Mouse (Mus musculus): ENCODE data around the gene 4930558C23Rik.
"Not testable (repeated sequence)": the region's sequence is repeated elsewhere in the genome, so short reads cannot be mapped to it uniquely, and the experiment has no call there.

4930558C23Rik gene

GRCm38 (mm10) chr3:95385401-95386075, 17.1 kb downstream of the 4930558C23Rik start:
- in situ Hi-C loops (cut with MboI, MseI): no loop called here

DNA sequence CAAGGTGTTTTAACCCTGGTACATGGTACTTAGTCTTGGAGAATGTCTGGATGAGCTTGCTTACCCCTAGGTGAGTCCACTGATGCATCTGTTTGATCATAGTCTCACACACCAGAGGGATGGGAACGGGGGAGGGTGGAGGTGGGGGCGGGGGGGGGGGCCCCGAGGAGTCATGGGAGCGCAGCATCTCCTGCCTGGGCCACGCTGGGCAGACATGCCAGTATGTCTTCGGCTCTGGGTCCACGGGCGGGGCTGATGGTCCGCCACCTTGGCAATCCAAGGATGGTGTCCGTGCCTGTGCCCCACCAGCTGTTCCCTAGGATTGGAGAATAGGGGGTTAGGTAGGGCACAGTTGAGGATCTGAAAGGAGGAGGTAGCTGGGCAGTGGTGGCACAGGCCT, 29.4 kb downstream of the 4930558C23Rik start:
- in situ Hi-C loops (cut with MboI, MseI): no loop called here

DNA sequence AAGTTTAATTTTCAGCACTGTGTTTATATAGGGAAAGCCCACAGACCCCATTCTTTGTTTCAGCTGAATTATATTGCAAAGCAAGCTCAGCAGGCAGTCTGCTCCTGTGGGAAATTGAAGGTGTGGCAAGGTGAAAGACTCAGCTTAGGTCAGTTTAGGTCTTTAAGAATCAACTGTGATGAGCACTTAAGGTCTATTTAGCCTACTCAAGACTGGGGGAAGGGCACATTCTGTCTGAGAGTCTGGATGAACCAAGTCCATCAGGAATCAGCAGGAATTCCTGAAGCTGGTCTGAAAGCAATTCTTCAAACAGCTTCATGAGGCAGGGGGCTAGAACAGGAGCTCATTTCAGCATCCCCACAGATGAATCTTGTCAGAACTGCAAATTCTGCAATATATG, 32.5 kb downstream of the 4930558C23Rik start:
- in situ Hi-C loops (cut with MboI, MseI): no loop called here

DNA sequence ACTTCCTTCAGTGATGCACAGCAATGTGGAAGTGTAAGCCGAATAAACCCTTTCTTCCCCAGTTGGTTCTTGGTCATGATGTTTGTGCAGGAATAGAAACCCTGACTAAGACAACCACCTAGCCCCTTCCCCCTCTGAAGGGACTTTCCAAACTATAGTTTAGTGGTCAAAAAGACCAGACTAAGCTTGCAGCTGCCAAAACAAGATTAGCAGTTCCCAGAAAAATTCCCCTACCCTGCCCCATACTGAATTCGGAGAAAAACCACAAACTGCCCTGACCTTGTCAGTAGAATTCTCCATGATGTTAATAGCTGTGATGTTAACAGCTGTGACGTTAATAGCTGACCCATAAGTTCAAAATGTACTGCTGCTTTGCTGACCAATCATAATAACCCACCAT, 42.4 kb downstream of the 4930558C23Rik start:
- in situ Hi-C loops (cut with MboI, MseI): not testable (repeated sequence)

DNA sequence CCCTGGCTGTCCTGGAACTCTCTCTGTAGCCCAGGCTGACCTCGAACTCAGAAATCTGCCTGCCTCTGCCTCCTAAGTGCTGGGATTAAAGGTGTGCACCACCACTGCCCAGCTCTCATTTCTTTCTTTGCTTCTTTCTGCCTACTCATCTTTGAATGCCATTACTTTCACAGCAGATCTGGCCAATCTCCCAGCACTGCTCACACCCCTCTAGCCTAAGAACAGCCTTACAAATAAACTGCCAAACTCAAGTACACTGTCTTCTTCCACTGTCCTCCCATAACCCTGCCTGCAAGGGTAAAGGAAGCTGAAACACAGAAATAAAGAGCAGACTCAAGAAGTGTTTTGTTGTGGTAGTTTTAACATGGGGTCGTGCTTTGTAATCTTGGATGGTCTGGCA, 44.9 kb downstream of the 4930558C23Rik start:
- in situ Hi-C loops (cut with MboI, MseI): no loop called here

GRCm38 (mm10) chr3:95356701-95357449, 45.8 kb downstream of the 4930558C23Rik start, which contains the start of gene Setdb1:
Setdb1 (minus strand) TSS chr3:95357202.
- in situ Hi-C loops (cut with MboI, MseI): not testable (repeated sequence)

DNA sequence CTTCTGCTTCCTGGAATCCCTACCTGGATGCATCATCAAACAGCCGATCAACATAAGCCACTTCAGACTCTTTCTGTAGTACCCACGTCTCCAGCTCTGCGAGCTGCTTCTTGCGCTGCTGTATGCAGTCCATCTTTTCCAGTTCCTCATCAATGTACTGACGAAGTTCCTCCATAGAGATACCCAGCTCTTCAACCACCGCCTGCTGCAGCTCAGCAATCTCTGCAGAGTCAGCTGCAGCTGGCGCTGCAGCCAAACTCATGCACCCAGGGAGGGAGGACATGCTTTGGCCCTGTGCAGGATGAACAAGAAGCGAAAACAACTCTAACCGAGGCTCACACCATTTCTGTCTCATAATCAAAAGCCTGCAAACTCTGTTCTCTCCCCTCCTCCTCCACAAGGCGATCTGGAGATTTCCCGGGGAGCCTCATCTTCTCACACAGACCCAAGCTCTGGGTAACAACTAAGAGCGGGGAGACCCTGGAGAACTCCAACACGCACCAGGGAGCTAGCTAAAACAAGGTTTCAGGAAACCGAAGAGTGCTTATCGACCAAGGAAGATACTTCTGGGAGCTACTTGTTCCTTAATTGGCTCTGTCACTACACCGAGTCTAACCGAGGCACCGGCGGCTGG, 46.6 kb downstream of the 4930558C23Rik start:
- in situ Hi-C loops (cut with MboI, MseI): not testable (repeated sequence)

- in situ Hi-C loops (cut with MboI, MseI): loop anchor here (10.0 kb wide), 1 partner anchor 105 kb away; no protein-coding TSS in a partner anchor
Observed at GRCm38 (mm10) chr3:95349491-95349890, 53.1 kb downstream of the 4930558C23Rik start.

- in situ Hi-C loops (cut with MboI, MseI): loop anchor here (10.0 kb wide), 1 partner anchor 106 kb away; no protein-coding TSS in a partner anchor
Observed at GRCm38 (mm10) chr3:95348343-95348742, 54.3 kb downstream of the 4930558C23Rik start.

DNA sequence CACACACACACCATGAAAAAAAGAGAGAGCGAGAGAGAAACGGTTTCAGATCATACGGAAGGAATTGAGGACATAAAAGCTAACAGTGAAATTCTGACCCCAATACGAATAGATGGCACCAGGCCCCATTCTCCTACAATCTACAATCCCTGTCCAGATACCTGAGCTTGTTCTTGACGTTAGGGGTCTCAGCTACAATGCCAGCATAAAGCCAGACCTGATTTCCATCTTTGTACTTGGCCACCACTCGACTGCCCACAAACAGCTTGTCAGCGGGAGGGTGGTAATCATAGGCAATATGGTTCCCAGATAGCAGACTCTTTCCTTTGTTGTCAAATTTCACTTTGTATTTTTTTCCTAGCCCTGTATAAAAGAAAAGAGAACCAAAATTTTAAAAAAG, 56.2 kb downstream of the 4930558C23Rik start:
- in situ Hi-C loops (cut with MboI, MseI): loop anchor here (10.0 kb wide), 1 partner anchor 108 kb away; no protein-coding TSS in a partner anchor

- in situ Hi-C loops (cut with MboI, MseI): loop anchor here (10.0 kb wide), 1 partner anchor 111 kb away; no protein-coding TSS in a partner anchor
Observed at GRCm38 (mm10) chr3:95343356-95344000, 59.2 kb downstream of the 4930558C23Rik start.

DNA sequence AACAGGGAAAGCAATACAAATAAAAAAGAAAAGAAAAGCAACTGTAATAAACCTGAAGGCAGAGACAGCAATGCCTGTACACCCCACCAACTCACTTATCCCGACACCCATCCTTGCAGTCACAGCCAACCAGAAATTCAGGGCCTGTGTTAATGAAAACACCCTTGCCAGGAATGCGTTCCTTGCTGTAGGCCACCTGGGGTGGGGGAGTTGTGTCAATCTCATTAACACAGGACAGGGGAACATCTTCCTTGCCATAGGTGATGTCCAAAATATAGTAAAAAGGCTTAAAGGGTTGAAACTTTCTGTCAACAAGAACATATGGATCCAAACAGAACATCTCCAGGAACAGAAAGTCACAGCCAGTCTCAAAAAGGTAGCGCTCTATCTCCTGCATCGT, 64.4 kb downstream of the 4930558C23Rik start:
- in situ Hi-C loops (cut with MboI, MseI): no loop called here

DNA sequence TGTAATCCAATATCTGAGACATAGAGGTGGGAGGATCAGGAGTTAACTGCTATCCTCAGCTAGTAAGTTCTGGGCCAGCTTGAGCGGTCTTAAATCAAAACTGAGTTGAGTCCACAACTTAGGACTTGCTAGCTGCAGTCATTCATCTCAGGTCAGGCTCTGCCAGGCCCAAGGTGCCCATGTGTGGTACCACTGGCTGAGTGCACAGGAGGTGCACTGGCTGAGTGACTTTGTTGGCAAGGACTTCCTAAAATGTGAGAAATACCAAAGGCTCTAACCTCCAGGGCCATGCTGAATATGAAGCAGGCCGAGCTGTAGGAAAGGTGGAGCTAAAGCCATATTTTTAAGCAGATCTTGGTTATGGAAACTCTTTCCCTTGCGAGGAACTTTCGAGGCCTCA, 65.3 kb downstream of the 4930558C23Rik start:
- in situ Hi-C loops (cut with MboI, MseI): no loop called here

Data from regulatory T cell (primary cell).